Mouse (Mus musculus) embryonic stem cell, embryonic (primary cell): Measurements from ENCODE around the gene Mast2.

Experiments
- CTCF ChIA-PET, 4 experiments: fragments of 300-600 bp in 2 of 4; fragments of 350-600 bp in 2 of 4; sonication (Branson Sonifier 250); formaldehyde crosslinking; loops; one replicate each; lab custom pipeline; 2022; ENCODE audit warnings: inconsistent platforms in 2 of 4; lab: Charles Lee
- POLR2A ChIA-PET, 4 experiments: fragments of 300-600 bp in 2 of 4; fragments of 350-600 bp in 2 of 4; sonication (Branson Sonifier 250); formaldehyde crosslinking; loops; one replicate each; lab custom pipeline; 2022; ENCODE audit warnings: antibody characterized with exemption in 4 of 4, inconsistent platforms in 1 of 4; lab: Charles Lee

The Mast2 gene

DNA sequence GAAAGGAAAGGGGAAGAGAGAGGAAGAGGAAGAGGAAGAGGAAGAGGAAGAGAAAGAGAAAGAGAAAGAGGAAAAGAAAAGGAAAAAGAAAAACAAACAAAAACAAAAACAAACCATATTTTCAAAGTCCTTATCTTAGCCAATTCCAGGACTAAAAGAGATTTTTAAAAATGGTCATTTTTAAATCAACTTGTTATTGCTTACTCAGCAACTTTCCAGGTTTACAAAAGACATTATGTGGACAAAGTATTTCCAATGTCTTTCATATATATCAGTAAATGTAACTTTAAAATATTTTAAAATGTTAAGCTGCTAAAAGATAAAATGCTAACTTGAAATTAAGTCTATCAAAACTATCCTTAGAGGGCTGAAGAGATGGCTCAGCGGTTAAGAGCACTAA is 24.6 kb downstream of the Mast2 start:
- CTCF ChIA-PET: interaction anchor here in 1 of 4 experiments (0.7 kb wide), 1 partner anchor 556 kb away, joined by 4 read pairs; no protein-coding TSS in a partner anchor
- POLR2A ChIA-PET: interaction anchor here in 1 of 4 experiments (1.2 to 1.5 kb wide), 2 partner anchors 14 to 21 kb away, joined by 4 read pairs; no protein-coding TSS in a partner anchor

DNA sequence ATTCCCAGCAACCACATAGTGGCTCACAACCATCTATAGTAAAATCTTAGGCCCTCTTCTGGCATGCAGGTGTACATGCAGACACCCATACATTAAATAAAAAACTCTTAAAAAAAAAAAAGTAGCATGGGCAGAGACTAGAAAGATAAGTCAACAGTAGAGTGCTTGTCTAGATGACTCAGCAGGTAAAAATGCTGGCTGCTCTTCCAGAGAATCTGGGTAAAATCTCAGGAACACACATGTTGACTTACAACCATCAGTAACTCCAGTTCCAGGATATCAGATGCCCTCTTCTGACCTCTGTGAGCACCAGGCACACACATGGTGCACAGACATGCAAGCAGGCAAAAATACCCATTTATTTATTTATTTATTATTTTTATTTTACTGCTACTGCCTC is 25.4 kb downstream of the Mast2 start:
- CTCF ChIA-PET: no interaction called here
- POLR2A ChIA-PET: interaction anchor here in 1 of 4 experiments (1.5 kb wide), 1 partner anchor 13 kb away, joined by 4 read pairs; no protein-coding TSS in a partner anchor

DNA sequence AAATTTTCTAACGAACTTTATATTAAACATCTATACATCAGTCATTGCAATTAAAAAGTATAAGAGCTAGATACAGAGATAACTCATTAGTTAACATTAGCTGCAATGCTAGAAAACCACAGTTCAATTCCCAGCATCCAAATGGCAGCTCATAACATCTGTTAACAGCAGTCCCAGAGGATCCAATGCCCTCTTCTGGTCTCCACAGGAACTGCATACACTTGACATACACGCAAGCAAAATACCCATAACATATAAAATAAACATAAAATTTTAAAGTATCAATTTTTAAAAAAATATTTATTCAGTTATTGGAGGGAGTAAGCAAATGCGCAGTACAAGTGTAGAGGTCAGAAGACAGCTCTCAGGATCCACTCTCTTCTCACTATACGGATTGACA is 28.4 kb downstream of the Mast2 start:
- CTCF ChIA-PET: interaction anchor here (0.5 to 2.5 kb wide), 16 partner anchors 10 to 252 kb away, joined by 3 to 14 read pairs (median 4); no protein-coding TSS in a partner anchor
- POLR2A ChIA-PET: interaction anchor here in 3 of 4 experiments (0.9 to 1.7 kb wide), 8 partner anchors 9 to 72 kb away, joined by 3 to 6 read pairs (median 3); partner anchors contain the start of gene Ipp (in 1 of the 3)

DNA sequence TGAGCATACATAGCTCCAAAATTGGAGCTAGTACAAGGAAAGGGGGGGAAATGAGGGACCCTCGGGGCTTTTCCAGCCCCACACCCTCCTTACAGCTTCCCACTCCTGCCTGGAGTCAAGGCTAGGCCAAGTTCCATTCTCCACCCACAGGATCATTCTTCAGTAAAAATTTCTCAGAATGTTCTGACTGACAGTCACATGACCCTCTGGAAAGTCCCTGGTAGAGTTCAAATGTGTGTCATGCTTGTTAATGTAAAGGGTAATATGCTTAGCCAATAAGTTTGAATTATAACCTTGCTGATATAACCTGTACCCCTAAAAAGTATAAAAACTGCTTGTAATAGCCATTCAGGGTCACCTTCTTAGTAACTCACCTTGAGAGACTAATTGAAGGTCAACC is 41.8 kb downstream of the Mast2 start:
- POLR2A ChIA-PET: interaction anchor here in 3 of 4 experiments (0.6 to 1.3 kb wide), 3 partner anchors 10 to 217 kb away, joined by 3 to 7 read pairs (median 3); no protein-coding TSS in a partner anchor
- CTCF ChIA-PET: interaction anchor here (0.6 to 1.8 kb wide), 6 partner anchors 13 to 285 kb away, joined by 3 to 6 read pairs (median 4); no protein-coding TSS in a partner anchor

DNA sequence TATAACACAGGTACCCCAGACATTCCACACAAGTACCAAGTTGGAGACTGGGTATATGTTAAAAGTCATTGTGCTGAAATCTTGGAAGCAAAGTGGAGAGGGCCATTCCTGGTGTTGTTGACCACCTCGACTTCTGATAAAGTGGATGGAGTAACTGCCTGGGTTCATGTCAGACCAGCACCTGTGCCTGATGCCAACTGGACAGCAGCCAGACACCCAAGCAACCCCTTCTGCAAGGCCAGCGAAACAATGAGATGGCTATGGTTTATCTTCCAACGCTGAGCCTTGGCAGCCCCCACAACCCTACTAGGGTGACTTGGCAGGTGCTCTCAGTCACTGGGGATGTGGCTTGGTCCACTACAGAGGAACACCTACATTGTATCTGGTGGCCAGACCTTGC is 42.8 kb downstream of the Mast2 start:
- CTCF ChIA-PET: no interaction called here

DNA sequence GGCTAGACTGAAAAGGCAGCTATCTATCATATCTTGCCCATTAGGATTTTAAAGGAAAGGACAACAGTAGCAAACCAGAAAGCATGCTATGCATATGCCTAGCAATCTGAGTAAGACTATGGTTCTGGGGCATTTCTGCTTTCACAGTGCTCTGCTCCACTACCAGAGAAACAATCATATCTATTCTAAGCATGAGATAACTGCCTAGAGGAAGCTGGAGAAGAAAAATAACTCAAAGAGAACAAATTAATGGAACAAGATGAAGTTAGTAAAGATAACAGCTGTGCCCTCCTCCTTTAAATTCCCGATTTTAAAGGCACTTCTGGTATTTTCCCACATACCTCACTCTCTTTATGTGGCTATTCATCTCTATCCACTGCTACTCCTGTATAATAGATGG is 51.0 kb downstream of the Mast2 start:
- CTCF ChIA-PET: interaction anchor here in 1 of 4 experiments (0.5 kb wide), 1 partner anchor 23 kb away, joined by 4 read pairs; no protein-coding TSS in a partner anchor

More for the DNA sequence above, 42.8 kb downstream of the Mast2 start:
- POLR2A ChIA-PET: no interaction called here

DNA sequence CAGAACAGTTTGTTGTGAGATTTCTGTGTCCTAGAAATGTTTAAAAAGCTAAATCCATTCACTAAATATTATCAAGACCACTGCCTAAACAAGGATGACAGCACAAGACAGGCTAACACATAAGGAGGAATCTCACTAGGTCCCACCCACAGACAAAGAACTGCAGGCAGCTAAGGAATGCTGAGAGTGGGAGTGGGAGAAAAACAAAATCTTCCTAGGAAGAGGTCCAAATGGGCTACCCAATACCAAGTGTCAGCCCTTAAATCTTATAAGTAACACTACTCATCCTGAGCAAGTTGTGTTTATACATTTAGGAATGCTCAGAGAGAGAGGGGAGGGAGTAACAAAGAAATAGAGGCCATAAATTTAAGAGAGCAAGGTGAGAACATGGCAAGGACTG is 52.6 kb downstream of the Mast2 start:
- POLR2A ChIA-PET: interaction anchor here in 1 of 4 experiments (0.6 kb wide), 1 partner anchor 30 kb away, joined by 6 read pairs; no protein-coding TSS in a partner anchor
- CTCF ChIA-PET: no interaction called here

More for the DNA sequence above, 51.0 kb downstream of the Mast2 start:
- POLR2A ChIA-PET: interaction anchor here in 3 of 4 experiments (0.5 to 1.1 kb wide), 8 partner anchors 9 to 279 kb away, joined by 3 to 5 read pairs (median 3); partner anchors contain the start of gene Mast2 (in 1 of the 3)

GRCm38 (mm10) chr4:116406668-116407067 is 57.3 kb downstream of the Mast2 start:
- ChIA-PET POLR2A (interaction anchor here in 2 of 4 experiments (1.1 to 1.5 kb wide), 4 partner anchors 9 to 53 kb away, joined by 3 to 6 read pairs (median 3); no protein-coding TSS in a partner anchor), CTCF (interaction anchor here in 1 of 4 experiments (0.8 kb wide), 1 partner anchor 15 kb away, joined by 3 read pairs; no protein-coding TSS in a partner anchor)

- ChIA-PET CTCF (no interaction called here), POLR2A (interaction anchor here in 2 of 4 experiments (1.1 to 1.5 kb wide), 4 partner anchors 8 to 53 kb away, joined by 3 to 6 read pairs (median 3); no protein-coding TSS in a partner anchor)
Observed at GRCm38 (mm10) chr4:116405955-116406351, 58.0 kb downstream of the Mast2 start.

- ChIA-PET CTCF (no interaction called here), POLR2A (interaction anchor here in 2 of 4 experiments (1.1 to 1.5 kb wide), 3 partner anchors 8 to 185 kb away, joined by 3 to 6 read pairs (median 4); no protein-coding TSS in a partner anchor)
Observed at GRCm38 (mm10) chr4:116405276-116405954, 58.6 kb downstream of the Mast2 start.

DNA sequence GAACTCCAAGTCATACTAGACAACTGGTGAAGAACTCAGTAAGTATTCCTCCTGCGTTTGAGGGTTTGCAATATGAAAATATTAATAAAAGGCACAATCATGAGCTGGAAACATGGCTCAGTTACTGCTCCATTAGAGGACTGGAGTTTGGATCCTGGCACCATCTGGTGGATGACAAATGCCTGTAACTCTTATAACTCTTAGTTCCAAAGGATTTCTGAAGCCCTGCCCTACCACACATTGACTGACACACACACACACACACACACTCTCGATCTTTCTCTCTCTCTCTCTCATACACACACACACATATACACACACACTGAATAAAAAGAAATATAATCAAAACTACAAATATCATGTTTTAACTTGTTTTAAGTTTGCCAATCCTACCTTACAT is 60.1 kb downstream of the Mast2 start:
- POLR2A ChIA-PET: interaction anchor here in 3 of 4 experiments (0.6 to 1.4 kb wide), 6 partner anchors 9 to 752 kb away, joined by 3 to 5 read pairs (median 4); no protein-coding TSS in a partner anchor
- CTCF ChIA-PET: interaction anchor here in 1 of 4 experiments (1.6 kb wide), 1 partner anchor 62 kb away, joined by 3 read pairs; no protein-coding TSS in a partner anchor

DNA sequence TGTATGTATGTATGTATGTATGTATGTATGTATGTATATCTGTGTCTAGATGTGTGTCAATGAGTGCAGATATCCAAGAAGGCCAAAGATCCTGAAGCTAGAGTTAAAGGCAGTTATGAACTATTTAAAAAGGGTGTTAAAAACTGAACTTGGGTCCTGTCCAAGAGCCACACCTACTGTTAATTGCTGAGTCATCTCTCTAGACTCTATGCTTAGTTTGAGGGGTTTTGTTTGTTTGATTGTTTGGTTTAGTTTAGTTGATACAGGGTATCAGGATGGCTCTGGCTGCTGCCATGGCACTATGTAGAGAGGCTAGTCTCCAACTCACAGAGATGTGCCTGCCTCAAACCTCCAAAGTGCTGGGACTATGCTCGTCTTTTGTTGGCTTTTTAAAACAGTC is 61.3 kb downstream of the Mast2 start:
- POLR2A ChIA-PET: interaction anchor here in 2 of 4 experiments (0.7 to 1.2 kb wide), 3 partner anchors 37 to 746 kb away, joined by 3 to 5 read pairs (median 3); no protein-coding TSS in a partner anchor
- CTCF ChIA-PET: no interaction called here

GRCm38 (mm10) chr4:116398051-116398450 is 65.9 kb downstream of the Mast2 start:
- CTCF ChIA-PET: interaction anchor here in 1 of 4 experiments (0.7 kb wide), 1 partner anchor 32 kb away, joined by 4 read pairs; no protein-coding TSS in a partner anchor
- POLR2A ChIA-PET: interaction anchor here in 2 of 4 experiments (0.8 to 2.1 kb wide), 8 partner anchors 8 to 294 kb away, joined by 3 to 8 read pairs (median 4); no protein-coding TSS in a partner anchor

- ChIA-PET POLR2A (no interaction called here), CTCF (interaction anchor here in 1 of 4 experiments (0.7 kb wide), 1 partner anchor 156 kb away, joined by 3 read pairs; no protein-coding TSS in a partner anchor)
Observed at GRCm38 (mm10) chr4:116377973-116378667, 85.9 kb downstream of the Mast2 start.

DNA sequence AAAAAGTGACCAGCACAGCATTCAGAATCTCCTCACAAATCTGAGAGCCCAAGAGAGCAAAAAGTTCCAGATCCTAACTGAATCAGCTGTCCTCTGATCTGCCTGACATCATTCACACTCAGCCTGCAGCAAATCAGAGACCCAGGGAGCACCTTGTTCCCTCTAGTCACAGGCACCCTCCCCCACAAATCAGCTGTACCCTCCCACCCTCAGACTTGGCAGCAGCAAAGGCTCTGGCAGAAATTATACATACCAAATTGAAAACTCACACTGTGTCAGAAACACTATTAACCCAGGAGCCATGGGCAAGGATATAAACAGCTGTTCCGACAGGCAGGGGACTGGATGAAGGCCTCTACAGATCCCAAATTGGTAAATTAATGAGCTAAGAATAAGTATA is 92.3 kb downstream of the Mast2 start:
- CTCF ChIA-PET: interaction anchor here in 1 of 4 experiments (0.6 kb wide), 1 partner anchor 265 kb away, joined by 4 read pairs; no protein-coding TSS in a partner anchor
- POLR2A ChIA-PET: no interaction called here

GRCm38 (mm10) chr4:116358099-116358498 is 105.9 kb downstream of the Mast2 start:
- CTCF ChIA-PET: interaction anchor here in 3 of 4 experiments (0.6 to 1.9 kb wide), 7 partner anchors 9 to 223 kb away, joined by 3 to 8 read pairs (median 3); no protein-coding TSS in a partner anchor
- POLR2A ChIA-PET: interaction anchor here in 1 of 4 experiments (1.0 kb wide), 1 partner anchor 9 kb away, joined by 3 read pairs; no protein-coding TSS in a partner anchor

- POLR2A ChIA-PET: no interaction called here
- CTCF ChIA-PET: no interaction called here
Observed at GRCm38 (mm10) chr4:116352919-116353318, 111.1 kb downstream of the Mast2 start.

DNA sequence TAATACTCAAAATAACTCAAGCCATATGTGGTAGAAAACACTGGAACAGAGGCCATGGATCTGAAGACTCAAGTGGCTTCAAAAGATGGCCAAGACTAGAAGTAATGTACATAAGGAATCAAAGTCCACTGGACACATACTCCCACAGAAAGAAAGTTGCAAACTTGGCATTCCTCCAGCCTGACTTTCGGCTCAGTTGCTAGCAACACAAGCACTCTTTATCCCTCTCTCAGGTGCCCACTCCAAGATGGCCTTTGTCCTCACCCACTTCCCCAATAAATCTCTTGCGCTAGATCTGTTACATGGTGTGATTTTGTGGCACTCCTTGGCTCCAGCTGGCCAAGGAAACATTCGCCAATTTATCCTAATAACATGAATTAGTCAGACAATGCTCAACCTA is 111.5 kb downstream of the Mast2 start:
- POLR2A ChIA-PET: no interaction called here
- CTCF ChIA-PET: no interaction called here
